Mouse (Mus musculus) liver, adult (tissue): ENCODE measurements at regions not wholly inside any gene's neighbourhood (a gene's known extent, or its start where the extent isn't known, plus 50 kb on each side); places are given as distances from the start of the nearest gene placed in this dataset.

Experiments used
- GATA4 ChIP-seq: IDR thresholded peaks from 2 replicates; pipeline ENCODE4 v1.6.1; 2014; ENCODE audit warnings: mild to moderate bottlenecking, low read length; ENCODE audit not compliant: insufficient replicate concordance

- no peak for TF ChIP-seq GATA4
These were observed 194.8 kb upstream of the Rack1 start for GRCm38 (mm10) chr11:48605223-48605824.

GRCm38 (mm10) chr11:48601096-48601495, 199.0 kb upstream of the Rack1 start:
- TF ChIP-seq GATA4: no peak

- no peak for TF ChIP-seq GATA4
These were observed 200.5 kb upstream of the Rack1 start for GRCm38 (mm10) chr11:48599573-48600127.

GRCm38 (mm10) chr11:48599033-48599432, 201.1 kb upstream of the Rack1 start:
- no peak for TF ChIP-seq GATA4

GRCm38 (mm10) chr11:48594429-48594828, 205.7 kb upstream of the Rack1 start:
- no peak for TF ChIP-seq GATA4

GRCm38 (mm10) chr11:48588833-48589649, 211.1 kb upstream of the Rack1 start:
- TF ChIP-seq GATA4: no peak

- TF ChIP-seq GATA4: no peak
These were observed 231.4 kb upstream of the Rack1 start for GRCm38 (mm10) chr11:48568769-48569168.

GRCm38 (mm10) chr11:48567583-48568562, 232.3 kb upstream of the Rack1 start:
- TF ChIP-seq GATA4: no peak

- TF ChIP-seq GATA4: no peak
These were observed 242.1 kb upstream of the Rack1 start for GRCm38 (mm10) chr11:48558053-48558452.

- no peak for TF ChIP-seq GATA4
These were observed 248.1 kb upstream of the Rack1 start for GRCm38 (mm10) chr11:48552006-48552405.

- no peak for TF ChIP-seq GATA4
These were observed 248.9 kb upstream of the Rack1 start for GRCm38 (mm10) chr11:48551201-48551600.

- TF ChIP-seq GATA4: no peak
These were observed 273.8 kb upstream of the Rack1 start for GRCm38 (mm10) chr11:48526316-48526715.

GRCm38 (mm10) chr11:48525517-48525916, 274.6 kb upstream of the Rack1 start:
- TF ChIP-seq GATA4: no peak

GRCm38 (mm10) chr11:48506886-48507285, 293.2 kb upstream of the Rack1 start:
- TF ChIP-seq GATA4: no peak
